Mouse (Mus musculus) frontal cortex, postnatal 10 days (tissue): ENCODE data around the gene Zdhhc4.

Experiments used
- DNase-seq, 2 experiments: peaks; one replicate each; pipeline ENCODE4 v3.0.0; 2022; ENCODE audit warnings: low spot score in 2 of 2, mixed read lengths in 1 of 2

Zdhhc4 gene

GRCm38 (mm10) chr5:143275761-143276160 is 53.3 kb downstream of the Zdhhc4 start:
- no peak for DNase-seq

- no peak for DNase-seq
Observed at GRCm38 (mm10) chr5:143272540-143273330, 56.3 kb downstream of the Zdhhc4 start.

- DNase-seq, result no peak
Observed at GRCm38 (mm10) chr5:143272108-143272507, 56.9 kb downstream of the Zdhhc4 start.

GRCm38 (mm10) chr5:143271642-143272041 is 57.4 kb downstream of the Zdhhc4 start:
- DNase-seq, result no peak

- DNase-seq, result peak in 1 of 2 experiments; percentile 43
Observed at GRCm38 (mm10) chr5:143270151-143270519, 58.9 kb downstream of the Zdhhc4 start.

GRCm38 (mm10) chr5:143269363-143270150 is 59.5 kb downstream of the Zdhhc4 start, which contains the start of gene Zfp316:
TSS of gene Zfp316 (minus strand) at chr5:143270022.
- DNase-seq, result peak; percentile 58 to 74

- no peak for DNase-seq
Observed at GRCm38 (mm10) chr5:143268985-143269362, 60.1 kb downstream of the Zdhhc4 start.

GRCm38 (mm10) chr5:143266794-143267193 is 62.3 kb downstream of the Zdhhc4 start:
- no peak for DNase-seq
